Mouse (Mus musculus) liver, embryonic 14.5 days (tissue): ENCODE results near the gene Paox.

Experiments used
- CTCF ChIP-seq: IDR thresholded peaks from 2 replicates; pipeline ENCODE4 v1.5.1; 2016; ENCODE audit warnings: antibody characterized with exemption, low read depth, control low read depth
- EP300 ChIP-seq: IDR thresholded peaks from 2 replicates; pipeline ENCODE4 v1.6.1; 2016; ENCODE audit warnings: antibody characterized with exemption, low read depth

GRCm38 (mm10) chr7:140179176-140179575 lies 63.6 kb downstream of the Paox start:
- TF ChIP-seq CTCF: no peak
- no peak for TF ChIP-seq EP300
